Mouse (Mus musculus): ENCODE results near the gene Atg13. TPM values are rescaled to one million over a fixed set of nuclear protein-coding genes. Genes with fewer than 3 reads are reported as not detected.

Gene Atg13
- polyA plus RNA-seq, 1 experiment from 2014 or later, result 32.5 TPM

DNA sequence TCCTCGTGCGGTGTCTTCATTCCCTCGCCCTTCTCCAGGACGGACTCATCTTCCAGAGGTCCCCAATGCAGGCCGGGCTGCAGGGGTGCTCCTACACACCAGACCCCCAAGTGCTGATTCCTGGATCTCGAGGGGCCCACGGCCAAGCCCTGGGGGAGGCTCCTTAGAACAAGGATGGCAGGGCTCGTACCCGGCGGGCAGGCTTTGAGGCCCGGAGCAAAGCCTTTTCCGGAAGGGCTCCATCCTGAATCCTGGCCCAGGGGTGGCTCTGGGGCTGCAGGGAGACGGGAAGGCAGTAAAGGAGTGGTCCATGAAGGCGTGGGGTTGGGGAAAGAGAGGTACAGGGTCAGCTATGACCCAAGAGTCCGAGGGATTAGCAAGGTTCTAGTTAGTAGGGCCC lies 61.2 kb downstream of the Atg13 start:
- DNase-seq (ENCODE audit: low spot score, missing footprints) (peak; percentile 85), ATAC-seq (ENCODE audit: low FRiP score) (no peak)
- H3K27ac ChIP-seq (ENCODE audit: low read depth, low read length), result no peak overlapping the region
- H3K4me2 ChIP-seq, result peak overlapping the region; percentile 99
- H3K9ac ChIP-seq (ENCODE audit: low read length), result peak overlapping the region; percentile 92
- peak overlapping the region; percentile 84 for H3K4me3 ChIP-seq (ENCODE audit: low read depth, low read length)
- WGBS, result 6% methylated on average over 15 of the region's 15 CpGs
- peaks cover 30% of the 10 kb centered on the region; the same call in 1 of the 2 replicates for H3K36me3 ChIP-seq (ENCODE audit: control insufficient read depth, insufficient read depth, low read length)
- no peaks in the 10 kb centered on the region for H3K9me3 ChIP-seq (ENCODE audit: control insufficient read depth, low read length)
- H3K4me1 ChIP-seq (ENCODE audit: control insufficient read depth, insufficient read depth, low read length), result peaks cover 19% of the 10 kb centered on the region
- no peaks in the 10 kb centered on the region for H3K27me3 ChIP-seq (ENCODE audit: control insufficient read depth, insufficient read depth, low read length)

GRCm38 (mm10) chr2:91646733-91647132 lies 63.6 kb downstream of the Atg13 start:
- WGBS, result 30% methylated on average over 1 of the region's 1 CpGs
- no peaks in the 10 kb centered on the region for H3K27me3 ChIP-seq (ENCODE audit: control insufficient read depth, insufficient read depth, low read length)
- H3K9me3 ChIP-seq (ENCODE audit: control insufficient read depth, low read length), result no peaks in the 10 kb centered on the region
- ATAC-seq (ENCODE audit: low FRiP score), result no peak
- H3K36me3 ChIP-seq (ENCODE audit: control insufficient read depth, insufficient read depth, low read length), result peaks cover 31% of the 10 kb centered on the region; the same call in 1 of the 2 replicates
- H3K4me2 ChIP-seq, result no peak overlapping the region
- no peak overlapping the region for H3K4me3 ChIP-seq (ENCODE audit: low read depth, low read length)
- no peak overlapping the region for H3K9ac ChIP-seq (ENCODE audit: low read length)
- peaks cover 14% of the 10 kb centered on the region for H3K4me1 ChIP-seq (ENCODE audit: control insufficient read depth, insufficient read depth, low read length)
- peak; percentile 92 for DNase-seq (ENCODE audit: low spot score, missing footprints)
- H3K27ac ChIP-seq (ENCODE audit: low read depth, low read length), result no peak overlapping the region

GRCm38 (mm10) chr2:91645811-91646210 lies 64.6 kb downstream of the Atg13 start:
- Histone ChIP-seq H3K36me3 (ENCODE audit: control insufficient read depth, insufficient read depth, low read length) (peaks cover 31% of the 10 kb centered on the region; the same call in 1 of the 2 replicates), H3K9me3 (ENCODE audit: control insufficient read depth, low read length) (no peaks in the 10 kb centered on the region)
- no peak for DNase-seq (ENCODE audit: low spot score, missing footprints)

DNA sequence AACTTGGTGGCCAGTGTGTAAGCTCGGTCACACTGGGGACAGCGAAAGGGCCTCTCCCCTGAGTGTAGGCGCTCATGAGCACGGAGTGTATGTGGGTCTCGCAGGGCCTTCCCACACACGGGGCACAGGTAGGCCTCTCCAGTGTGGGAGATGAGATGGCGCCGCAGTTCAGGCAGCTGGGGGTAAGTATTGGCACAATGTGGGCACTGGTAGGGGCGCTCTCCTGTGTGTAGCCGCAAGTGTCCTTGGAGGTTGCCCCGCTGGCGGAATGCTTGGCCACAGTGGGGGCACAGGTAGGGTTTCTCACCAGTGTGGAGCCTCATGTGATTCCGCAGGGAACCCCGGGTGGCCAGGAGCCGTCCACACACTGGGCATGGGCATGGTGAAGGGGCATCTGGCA lies 65.0 kb downstream of the Atg13 start:
- WGBS, result 97% methylated on average over 15 of the region's 15 CpGs
- Histone ChIP-seq H3K27ac (ENCODE audit: low read depth, low read length) (no peak overlapping the region), H3K4me3 (ENCODE audit: low read depth, low read length) (no peak overlapping the region), H3K4me1 (ENCODE audit: control insufficient read depth, insufficient read depth, low read length) (peaks cover 7% of the 10 kb centered on the region), H3K4me2 (no peak overlapping the region), H3K9me3 (ENCODE audit: control insufficient read depth, low read length) (no peaks in the 10 kb centered on the region), H3K9ac (ENCODE audit: low read length) (no peak overlapping the region), H3K27me3 (ENCODE audit: control insufficient read depth, insufficient read depth, low read length) (no peaks in the 10 kb centered on the region), H3K36me3 (ENCODE audit: control insufficient read depth, insufficient read depth, low read length) (peaks cover 31% of the 10 kb centered on the region; the same call in 1 of the 2 replicates)
- no peak for ATAC-seq (ENCODE audit: low FRiP score)
- peak; percentile 49 for DNase-seq (ENCODE audit: low spot score, missing footprints)

More at GRCm38 (mm10) chr2:91645811-91646210, 64.6 kb downstream of the Atg13 start:
- Histone ChIP-seq H3K4me1 (ENCODE audit: control insufficient read depth, insufficient read depth, low read length) (peaks cover 10% of the 10 kb centered on the region), H3K27me3 (ENCODE audit: control insufficient read depth, insufficient read depth, low read length) (no peaks in the 10 kb centered on the region), H3K4me2 (no peak overlapping the region), H3K27ac (ENCODE audit: low read depth, low read length) (no peak overlapping the region), H3K4me3 (ENCODE audit: low read depth, low read length) (no peak overlapping the region), H3K9ac (ENCODE audit: low read length) (no peak overlapping the region)
- 95% methylated on average over 11 of the region's 11 CpGs for WGBS
- no peak for ATAC-seq (ENCODE audit: low FRiP score)

- WGBS, result 95% methylated on average over 11 of the region's 11 CpGs
- ATAC-seq (ENCODE audit: low FRiP score) (no peak), DNase-seq (ENCODE audit: low spot score, missing footprints) (no peak)
- Histone ChIP-seq H3K9ac (ENCODE audit: low read length) (no peak overlapping the region), H3K9me3 (ENCODE audit: control insufficient read depth, low read length) (no peaks in the 10 kb centered on the region), H3K36me3 (ENCODE audit: control insufficient read depth, insufficient read depth, low read length) (peaks cover 31% of the 10 kb centered on the region; the same call in 1 of the 2 replicates), H3K4me3 (ENCODE audit: low read depth, low read length) (no peak overlapping the region), H3K4me1 (ENCODE audit: control insufficient read depth, insufficient read depth, low read length) (peaks cover 6% of the 10 kb centered on the region), H3K27ac (ENCODE audit: low read depth, low read length) (no peak overlapping the region), H3K4me2 (no peak overlapping the region), H3K27me3 (ENCODE audit: control insufficient read depth, insufficient read depth, low read length) (no peaks in the 10 kb centered on the region)
These were observed 66.4 kb downstream of the Atg13 start for GRCm38 (mm10) chr2:91644021-91644420.

DNA sequence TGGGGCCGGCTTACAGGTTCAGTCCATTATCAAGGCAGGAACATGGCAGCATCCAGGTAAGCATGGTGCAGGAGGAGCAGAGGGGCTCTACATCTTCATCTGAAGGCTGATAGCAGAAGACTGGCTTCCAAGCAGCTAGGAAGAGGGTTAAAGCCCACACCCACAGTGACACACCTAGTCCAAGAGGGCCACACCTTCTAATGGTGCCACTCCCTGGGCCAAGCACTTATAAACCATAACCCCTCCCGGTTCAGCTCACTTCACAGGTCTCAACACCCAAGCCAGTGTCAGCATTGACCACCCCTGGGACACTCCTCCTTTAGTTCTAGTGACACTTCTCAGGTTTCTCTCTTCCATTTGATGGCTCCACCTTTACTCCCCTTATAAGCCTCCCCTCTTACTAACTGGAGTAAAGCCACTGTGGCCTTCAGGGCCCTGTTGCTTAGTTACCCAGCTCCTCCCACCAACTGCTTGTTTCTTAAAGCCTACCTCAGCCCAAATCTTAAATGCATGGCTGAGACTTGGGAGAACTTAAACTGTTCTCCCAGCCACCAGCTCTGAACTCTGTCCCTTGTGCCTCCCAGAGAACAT lies 67.5 kb downstream of the Atg13 start:
- no peak for ATAC-seq (ENCODE audit: low FRiP score)
- peak; percentile 78 for DNase-seq (ENCODE audit: low spot score, missing footprints)
- Histone ChIP-seq H3K27ac (ENCODE audit: low read depth, low read length) (no peak overlapping the region), H3K4me3 (ENCODE audit: low read depth, low read length) (no peak overlapping the region), H3K9ac (ENCODE audit: low read length) (no peak overlapping the region), H3K4me1 (ENCODE audit: control insufficient read depth, insufficient read depth, low read length) (no peaks in the 10 kb centered on the region), H3K27me3 (ENCODE audit: control insufficient read depth, insufficient read depth, low read length) (no peaks in the 10 kb centered on the region), H3K9me3 (ENCODE audit: control insufficient read depth, low read length) (no peaks in the 10 kb centered on the region), H3K4me2 (no peak overlapping the region), H3K36me3 (ENCODE audit: control insufficient read depth, insufficient read depth, low read length) (peaks cover 30% of the 10 kb centered on the region; the same call in 1 of the 2 replicates)
- WGBS, result 90% methylated on average over 2 of the region's 2 CpGs

- WGBS, result 82% methylated on average over 6 of the region's 6 CpGs
- peak; percentile 19 for DNase-seq (ENCODE audit: low spot score, missing footprints)
- no peaks in the 10 kb centered on the region for H3K36me3 ChIP-seq (ENCODE audit: control insufficient read depth, insufficient read depth, low read length)
- H3K4me3 ChIP-seq (ENCODE audit: low read depth, low read length), result no peak overlapping the region
- H3K9me3 ChIP-seq (ENCODE audit: control insufficient read depth, low read length), result no peaks in the 10 kb centered on the region
- no peaks in the 10 kb centered on the region for H3K27me3 ChIP-seq (ENCODE audit: control insufficient read depth, insufficient read depth, low read length)
- no peak overlapping the region for H3K27ac ChIP-seq (ENCODE audit: low read depth, low read length)
- H3K4me1 ChIP-seq (ENCODE audit: control insufficient read depth, insufficient read depth, low read length), result no peaks in the 10 kb centered on the region
- no peak overlapping the region for H3K4me2 ChIP-seq
- ATAC-seq (ENCODE audit: low FRiP score), result no peak
- H3K9ac ChIP-seq (ENCODE audit: low read length), result no peak overlapping the region
These were observed 71.4 kb downstream of the Atg13 start for GRCm38 (mm10) chr2:91638931-91639330.

- no peaks in the 10 kb centered on the region for H3K4me1 ChIP-seq (ENCODE audit: control insufficient read depth, insufficient read depth, low read length)
- WGBS, result 82% methylated on average over 5 of the region's 5 CpGs
- no peak overlapping the region for H3K4me3 ChIP-seq (ENCODE audit: low read depth, low read length)
- no peak overlapping the region for H3K27ac ChIP-seq (ENCODE audit: low read depth, low read length)
- no peaks in the 10 kb centered on the region for H3K27me3 ChIP-seq (ENCODE audit: control insufficient read depth, insufficient read depth, low read length)
- no peak overlapping the region for H3K4me2 ChIP-seq
- no peaks in the 10 kb centered on the region for H3K36me3 ChIP-seq (ENCODE audit: control insufficient read depth, insufficient read depth, low read length)
- no peaks in the 10 kb centered on the region for H3K9me3 ChIP-seq (ENCODE audit: control insufficient read depth, low read length)
- DNase-seq (ENCODE audit: low spot score, missing footprints) (peak; percentile 77), ATAC-seq (ENCODE audit: low FRiP score) (no peak)
- no peak overlapping the region for H3K9ac ChIP-seq (ENCODE audit: low read length)
These were observed 73.5 kb downstream of the Atg13 start for GRCm38 (mm10) chr2:91636727-91637338.

- WGBS, result 91% methylated on average over 8 of the region's 8 CpGs
- H3K36me3 ChIP-seq (ENCODE audit: control insufficient read depth, insufficient read depth, low read length), result no peaks in the 10 kb centered on the region
These were observed 74.1 kb downstream of the Atg13 start, which contains the start of gene F2 for GRCm38 (mm10) chr2:91636229-91636628. Gene F2, minus strand, starts transcription at chr2:91636414.

More at GRCm38 (mm10) chr2:91636229-91636628, 74.1 kb downstream of the Atg13 start, which contains the start of gene F2:
- Histone ChIP-seq H3K9me3 (ENCODE audit: control insufficient read depth, low read length) (no peaks in the 10 kb centered on the region), H3K9ac (ENCODE audit: low read length) (no peak within 1 kb of the TSS), H3K27me3 (ENCODE audit: control insufficient read depth, insufficient read depth, low read length) (no peaks in the 10 kb centered on the region), H3K4me2 (no peak within 1 kb of the TSS), H3K4me1 (ENCODE audit: control insufficient read depth, insufficient read depth, low read length) (no peaks in the 10 kb centered on the region), H3K27ac (ENCODE audit: low read depth, low read length) (no peak within 1 kb of the TSS), H3K4me3 (ENCODE audit: low read depth, low read length) (no peak within 1 kb of the TSS)
- ATAC-seq (ENCODE audit: low FRiP score), result no peak
- peak; percentile 4 for DNase-seq (ENCODE audit: low spot score, missing footprints)

Measured in midbrain, embryonic 11.5 days (tissue).